Comparison of ENCODE assay signal across 8 mouse cellular contexts in genomic region chr2:174472818-174473549, GRCm38 (mm10). TPM values are rescaled to one million over a fixed set of nuclear protein-coding genes. Genes with fewer than 3 reads are reported as not detected.
DNase-seq lines count a peak whose midpoint lies in the region; ATAC-seq lines count a peak whose summit lies in the region.

TSS of gene Prelid3b (minus strand) at chr2:174473081.

- peak within 1 kb of the TSS; percentile 73 for H3K9ac ChIP-seq in hindbrain, embryonic 14.5 days

- peaks cover 15% of the 10 kb centered on the region for H3K36me3 ChIP-seq in hindbrain, embryonic 14.5 days (replicated peaks; ENCODE audit: control insufficient read depth, insufficient read depth)

- 1% methylated on average over 52 of the region's 53 CpGs for WGBS in hindbrain, embryonic 14.5 days

- no peaks in the 10 kb centered on the region for H3K27me3 ChIP-seq in hindbrain, embryonic 14.5 days (ENCODE audit: control insufficient read depth, insufficient read depth, low read length)

- peaks cover 10% of the 10 kb centered on the region for H3K4me1 ChIP-seq in hindbrain, embryonic 14.5 days (replicated peaks; ENCODE audit: control insufficient read depth, insufficient read depth, low read length)

- no peaks in the 10 kb centered on the region for H3K9me3 ChIP-seq in hindbrain, embryonic 14.5 days (ENCODE audit: control insufficient read depth, low read length)

- H3K27ac ChIP-seq in hindbrain, embryonic 14.5 days = no peak within 1 kb of the TSS

- peak within 1 kb of the TSS; percentile 69 for H3K4me2 ChIP-seq in hindbrain, embryonic 14.5 days (replicated peaks)

- H3K4me3 ChIP-seq in hindbrain, embryonic 14.5 days (replicated peaks; ENCODE audit: low read length) = peak within 1 kb of the TSS; percentile 76

- peak; percentile 99 for DNase-seq in R1 (ENCODE audit: low read depth, low spot score)
- peak; percentile 99 to 100 for DNase-seq in cerebellum, postnatal 25 days
- DNase-seq in frontal cortex, postnatal 25 days (ENCODE audit: low spot score in 2 of 2) = peak; percentile 99
- peak; percentile 99 for DNase-seq in hindbrain, embryonic 14.5 days (ENCODE audit: low spot score)
- peak; percentile 98 for DNase-seq in layer of hippocampus, postnatal 36 days
- peak; percentile 100 for DNase-seq in lung, postnatal 36 days
- peak; percentile 99 for DNase-seq in retina, postnatal 1 day
- DNase-seq in urinary bladder, adult 18-20 months (ENCODE audit: low spot score in 2 of 2) = peak; percentile 95 to 99

- ATAC-seq in hindbrain, embryonic 14.5 days (ENCODE audit: low FRiP score) = peak; percentile 99

RNA-seq across cellular contexts. Expression of gene Prelid3b, which starts in this region (rescaled TPM):
- polyA plus RNA-seq in hindbrain, embryonic 14.5 days (2014; fragmentation: Nextera tagmentation; extraction: Ambion mirVana) = 108 and 118 TPM in 2 replicates
- 10 to 100 TPM; 40.8 to 43.6 TPM for total RNA-seq in layer of hippocampus, postnatal 36 days (2021)
